Mouse (Mus musculus): Measurements from ENCODE around the gene Ttc22.

Ttc22 gene

DNA sequence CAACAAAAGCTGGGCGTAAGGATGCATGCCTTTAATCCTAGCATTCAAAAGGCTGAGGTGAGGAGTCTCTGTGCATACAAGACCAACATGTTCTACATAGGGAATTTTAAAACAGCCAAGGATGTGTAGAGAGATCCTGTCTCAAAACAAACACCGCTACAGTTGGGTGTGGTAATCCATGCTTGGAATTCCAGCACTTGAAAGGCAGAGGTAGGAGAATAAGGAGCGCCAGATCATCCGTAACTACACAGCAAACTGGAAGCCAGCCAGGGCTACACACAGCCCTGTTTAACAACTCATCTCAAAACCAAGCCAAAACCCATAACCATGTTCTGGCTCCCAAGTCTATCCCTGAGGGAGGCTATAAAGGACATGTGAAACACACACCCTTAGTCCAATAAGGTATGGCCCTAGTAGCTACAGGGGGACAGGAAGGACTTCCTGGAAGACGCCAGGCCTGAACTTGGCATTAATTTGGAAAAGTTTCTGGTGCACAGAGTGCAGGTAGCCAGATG is 41.8 kb downstream of the Ttc22 start:
- DNase-seq (ENCODE audit: low spot score in 2 of 2), result no peak

DNA sequence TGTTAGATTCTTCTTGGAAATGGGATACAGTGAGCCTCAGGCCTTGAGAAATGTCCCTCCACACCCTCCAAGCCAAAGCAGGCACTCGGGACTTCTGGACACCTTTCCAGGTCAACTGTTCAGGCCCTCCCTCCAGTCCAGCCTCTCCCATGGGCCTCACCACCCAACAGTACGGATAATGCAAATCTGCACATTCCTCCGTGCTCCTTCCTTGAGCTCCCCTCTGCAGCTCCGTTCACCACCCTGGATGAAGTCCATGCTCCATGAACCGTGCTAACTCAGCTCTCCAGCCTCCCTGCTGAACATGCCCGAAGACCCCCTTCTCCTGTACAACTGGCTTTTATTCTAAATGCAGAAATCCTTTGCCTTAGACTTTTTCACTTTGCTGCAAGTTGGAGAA is 42.5 kb downstream of the Ttc22 start:
- no peak for DNase-seq (ENCODE audit: low spot score in 2 of 2)

DNA sequence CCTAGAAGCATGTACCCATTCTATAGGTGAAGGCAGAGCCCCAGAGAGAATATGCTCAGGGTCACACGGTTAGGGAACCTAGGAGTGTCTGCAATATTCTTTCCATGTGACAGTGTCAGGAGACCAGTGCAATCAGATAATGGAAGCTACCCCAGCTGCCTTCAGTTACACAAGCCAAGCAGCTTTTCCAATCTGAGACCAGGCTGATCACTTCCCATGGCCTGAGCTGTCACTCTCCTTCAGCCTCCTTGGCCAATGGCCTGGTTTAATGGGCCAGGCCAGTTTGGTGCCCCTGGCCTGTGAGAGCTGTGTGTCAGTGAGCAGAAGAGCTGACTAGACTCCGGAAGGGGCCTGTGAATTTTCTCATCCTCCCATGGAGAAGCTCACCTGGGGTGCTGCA is 43.0 kb downstream of the Ttc22 start:
- DNase-seq (ENCODE audit: low spot score in 2 of 2), result no peak

DNA sequence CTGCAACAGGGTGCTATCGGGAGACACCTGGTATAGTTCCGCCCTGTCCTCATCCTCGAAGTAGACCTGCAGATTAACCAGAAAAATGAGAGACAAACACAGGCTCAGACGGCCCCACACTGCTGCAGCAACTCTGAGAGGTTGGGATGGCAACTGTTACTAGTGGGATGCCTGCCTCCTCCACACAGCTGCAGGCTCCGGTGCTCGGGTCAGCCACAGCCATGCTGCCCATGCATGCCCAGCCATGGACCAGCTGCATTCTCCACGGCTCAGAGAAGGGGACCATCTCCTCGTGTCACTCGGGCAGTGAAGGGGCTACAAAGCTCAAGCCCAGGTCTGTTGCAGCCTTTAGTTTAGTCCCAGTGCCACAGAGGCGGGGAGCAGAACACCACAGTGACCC is 43.4 kb downstream of the Ttc22 start:
- DNase-seq (ENCODE audit: low spot score in 2 of 2), result no peak

DNA sequence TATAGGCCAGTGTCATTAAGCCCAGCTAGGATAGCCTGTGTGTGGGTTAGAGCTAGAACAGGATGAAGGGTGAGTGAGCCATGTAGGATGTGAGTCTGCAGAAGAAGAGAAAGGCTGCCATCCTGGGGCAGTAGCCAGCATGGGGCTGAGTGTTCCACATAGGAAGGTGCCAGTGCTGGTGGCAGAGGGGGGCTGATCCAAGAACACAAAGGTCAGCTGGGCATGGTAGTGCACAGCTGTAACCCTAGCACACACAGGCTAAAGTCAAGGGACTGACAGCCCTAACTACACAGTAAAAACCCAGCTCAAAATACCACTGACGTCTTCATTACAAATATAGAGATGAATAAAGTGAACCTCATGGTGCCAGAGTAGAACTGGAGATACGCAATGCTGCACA is 44.3 kb downstream of the Ttc22 start:
- DNase-seq (ENCODE audit: low spot score in 2 of 2), result no peak

DNA sequence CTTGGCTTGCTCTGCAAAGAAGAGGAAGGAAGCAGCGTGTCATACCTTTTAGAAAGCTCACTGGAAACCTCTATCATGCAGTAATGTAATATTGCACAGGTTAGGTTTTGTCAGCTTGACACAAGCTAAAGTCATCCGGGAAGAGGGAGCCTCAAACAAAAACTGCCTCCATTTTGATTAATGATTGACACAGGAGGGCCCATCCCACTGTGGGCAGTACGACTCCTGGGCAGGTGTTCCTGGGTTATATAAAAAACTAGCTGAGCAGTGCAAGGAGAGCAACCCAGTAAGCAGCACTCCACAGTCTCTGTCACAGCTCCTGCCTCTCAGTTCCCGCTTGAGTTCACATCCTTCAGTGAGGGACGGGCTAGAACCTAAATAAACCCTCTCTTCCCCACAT is 54.5 kb downstream of the Ttc22 start:
- no peak for DNase-seq (ENCODE audit: low spot score in 2 of 2)

DNA sequence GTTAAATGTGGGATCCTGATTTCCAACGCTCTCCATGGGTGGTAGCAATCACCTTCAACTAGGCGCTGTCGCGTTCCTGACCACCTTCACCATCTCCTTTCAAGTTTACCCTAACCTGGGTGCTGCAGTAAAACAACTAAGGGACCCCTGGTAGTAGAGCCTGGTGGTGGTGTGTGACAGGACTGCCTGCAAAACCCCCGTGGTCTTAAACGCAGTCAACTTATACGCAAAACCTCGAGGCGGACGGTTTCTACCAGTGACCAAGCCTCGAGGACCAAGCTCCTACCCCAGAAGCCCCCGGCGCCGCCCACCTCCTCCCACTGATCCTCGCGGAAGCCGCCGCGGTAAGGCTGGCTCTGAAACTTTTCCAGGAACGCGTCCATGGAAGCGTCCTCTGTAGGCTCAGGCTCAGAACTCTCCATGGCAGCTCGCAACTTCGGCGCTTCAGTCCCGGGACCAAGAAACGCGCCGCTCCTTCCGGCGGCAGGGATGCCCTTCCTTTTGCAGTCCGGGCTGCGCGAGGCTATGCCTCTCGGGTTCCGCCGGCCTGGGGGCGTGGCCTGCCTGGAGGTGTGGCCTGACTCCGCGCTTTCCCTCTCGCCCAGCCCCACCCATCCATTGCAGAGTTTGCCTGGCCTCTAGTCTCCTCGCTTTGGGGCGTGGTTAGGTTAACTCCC is 56.3 kb downstream of the Ttc22 start, which contains the start of gene Ttc4:
Gene Ttc4, minus strand, starts transcription at position 503 of the 677 bp plus-strand sequence.
- peak; percentile 89 to 94 for DNase-seq (ENCODE audit: low spot score in 2 of 2)

DNA sequence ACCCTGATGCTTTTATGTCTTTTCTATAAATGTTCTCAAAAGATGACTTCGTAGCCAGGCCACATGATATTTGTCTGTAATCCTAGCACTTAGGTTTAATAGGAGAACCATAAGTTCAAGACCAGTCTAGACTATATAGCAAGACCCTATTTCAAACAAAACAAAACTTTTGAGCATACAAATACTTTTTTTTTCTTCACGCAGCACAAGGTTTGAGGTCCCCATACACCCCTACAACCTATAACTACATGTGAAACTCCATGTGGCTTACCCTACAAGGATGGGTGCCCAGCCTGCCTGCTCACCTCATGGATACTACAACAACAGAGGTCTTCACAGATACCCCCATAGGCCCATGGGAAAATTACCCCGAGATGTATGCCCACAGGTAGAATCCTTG is 56.9 kb downstream of the Ttc22 start:
- no peak for DNase-seq (ENCODE audit: low spot score in 2 of 2)

DNA sequence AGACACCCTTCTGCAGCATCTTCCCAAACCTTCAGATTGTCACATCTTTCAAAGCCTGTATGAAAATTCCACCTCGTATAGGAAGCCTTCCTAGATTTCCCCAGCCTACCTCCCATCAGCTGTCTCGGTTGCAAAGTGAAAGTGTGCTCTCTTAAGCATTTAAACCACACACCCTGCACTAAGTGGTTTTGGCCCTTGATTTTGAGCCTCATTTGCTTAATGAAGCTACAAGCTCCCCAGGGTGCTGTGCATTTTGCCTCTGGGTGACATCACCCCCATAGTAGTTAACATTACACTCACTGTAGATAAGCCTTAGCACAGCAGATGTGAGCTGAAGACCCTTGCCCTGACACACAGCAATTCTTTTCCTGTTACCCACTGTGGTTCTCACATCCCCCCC is 58.7 kb downstream of the Ttc22 start:
- no peak for DNase-seq (ENCODE audit: low spot score in 2 of 2)

DNA sequence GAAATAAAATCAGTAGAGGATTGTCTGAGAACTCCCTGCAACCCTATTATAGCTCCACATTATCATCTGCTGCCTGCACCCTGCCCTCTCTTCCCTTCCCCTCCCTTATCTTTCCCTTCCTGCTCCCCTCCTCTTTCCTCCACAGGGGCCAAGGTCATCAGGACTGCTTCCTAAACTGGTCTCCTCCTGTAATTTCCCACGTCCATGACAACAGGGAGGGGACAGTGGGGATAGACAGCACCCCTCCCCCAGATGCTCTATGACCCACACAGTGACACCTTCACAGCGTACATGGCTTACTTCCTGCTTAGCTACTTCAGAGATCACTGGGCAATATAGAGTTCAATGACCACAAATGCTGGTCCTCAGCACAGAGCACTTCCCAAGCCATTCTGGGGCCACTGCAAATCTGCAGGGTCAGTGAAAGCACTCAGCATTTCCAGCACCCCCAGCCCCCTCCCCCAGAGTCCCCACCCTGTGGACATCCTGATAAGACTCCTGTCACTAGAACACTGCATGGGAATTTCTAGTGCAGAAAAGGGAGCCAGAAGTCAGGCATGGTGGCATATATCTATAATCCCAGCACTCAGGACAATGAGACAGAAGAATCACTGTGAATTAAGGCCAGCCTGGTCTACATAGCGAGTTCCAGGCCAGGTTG is 66.5 kb downstream of the Ttc22 start:
- no peak for DNase-seq (ENCODE audit: low spot score in 2 of 2)
